31 mouse cellular contexts compared by ENCODE assay signal in genomic region chr4:23607348-23607747, GRCm38 (mm10).
DNase-seq lines count a peak whose midpoint lies in the region; ATAC-seq and TF ChIP-seq lines count a peak whose summit lies in the region.
"Had no signal": no experiment of that assay in that cellular context is flagged by ENCODE, and none has a peak within 500 bp of the region (broad histone marks: within the 10 kb centered on the region; RNA-seq: fewer than 3 reads in every experiment).

No protein-coding gene starts in this region.

- TF ChIP-seq RAD21 in CH12.LX (IDR thresholded peaks at IDR 0.05; ENCODE audit: low read depth, low read length), result peak; percentile 20

- dilution Hi-C loops in CH12.LX (cut with MboI; ENCODE audit: extremely low pct_ligation_motif_present, extremely low pct_unique_long_range_greater_than_20kb, low sequenced_read_pairs), result no loop called here

- H3K36me3 ChIP-seq in midbrain, embryonic 10.5 days, result no peaks in the 10 kb centered on the region
- H3K36me3 ChIP-seq in midbrain, embryonic 15.5 days (replicated peaks), result no peaks in the 10 kb centered on the region
- H3K36me3 ChIP-seq in CH12.LX (replicated peaks in 1 of 2; ENCODE audit: control insufficient read depth in 1 of 2, insufficient read depth in 1 of 2, low read length in 1 of 2), result no peaks in the 10 kb centered on the region
- H3K36me3 ChIP-seq: embryonic facial prominence, embryonic 10.5 days; embryonic facial prominence, embryonic 15.5 days; forebrain, embryonic 12.5 days; G1E; heart, embryonic 12.5 days; limb, embryonic 12.5 days; liver, embryonic 15.5 days; neural tube, embryonic 15.5 days had no signal

- in situ Hi-C loops in CH12.LX (cut with MboI; ENCODE audit: low pct_ligation_motif_present, low pct_unique_long_range_greater_than_20kb, low sequenced_read_pairs), result no loop called here

- H3K79me2 ChIP-seq in CH12.LX (replicated peaks; ENCODE audit: control insufficient read depth, extremely low read depth, insufficient read depth, poor library complexity, severe bottlenecking), result no peaks in the 10 kb centered on the region

- DNase-seq in frontal cortex, postnatal 10 days (ENCODE audit: low spot score in 2 of 2), result no peak
- no peak for DNase-seq in midbrain, embryonic 10.5 days (ENCODE audit: low spot score)
- peak; percentile 13 for DNase-seq in CH12.LX (ENCODE audit: extremely low read depth)
- no peak for DNase-seq in embryo, embryonic 11 days
- DNase-seq: adrenal gland, postnatal 10 days; cerebellum, adult 11 months; cerebellum, adult 9-11 months; heart, adult 2 months; heart, postnatal 4 days; kidney, adult 2 months; kidney, postnatal 36 days; layer of hippocampus, postnatal 36 days; lung, embryonic 14.5 days; lung, postnatal 14 days; right cerebral cortex, adult 18-20 months; spleen, adult 18-20 months; thymus, adult 18-20 months; thymus, postnatal 25 days had no signal

- no peaks in the 10 kb centered on the region for H3K9me3 ChIP-seq in midbrain, embryonic 10.5 days (replicated peaks)
- H3K9me3 ChIP-seq in midbrain, embryonic 15.5 days, result no peaks in the 10 kb centered on the region
- no peaks in the 10 kb centered on the region for H3K9me3 ChIP-seq in CH12.LX (replicated peaks; ENCODE audit: low read length)
- H3K9me3 ChIP-seq: embryonic facial prominence, embryonic 10.5 days; embryonic facial prominence, embryonic 15.5 days; forebrain, embryonic 12.5 days; G1E; heart, embryonic 12.5 days; limb, embryonic 12.5 days; liver, embryonic 15.5 days; neural tube, embryonic 15.5 days had no signal

- H3K4me1 ChIP-seq in midbrain, embryonic 10.5 days, result peaks cover 34% of the 10 kb centered on the region
- peaks cover 11% of the 10 kb centered on the region for H3K4me1 ChIP-seq in midbrain, embryonic 15.5 days
- H3K4me1 ChIP-seq in CH12.LX (ENCODE audit: control insufficient read depth in 1 of 2, insufficient read depth in 2 of 2), result 0 out of 4 replicates have a peak, but pooled peaks cover 0 to 5% of the 10 kb centered on the region in 2 experiments
- peaks cover 1% of the 10 kb centered on the region; the same call in 1 of the 2 replicates for H3K4me1 ChIP-seq in cortical plate, adult 2 months (ENCODE audit: control insufficient read depth, insufficient read depth, low read length)
- H3K4me1 ChIP-seq: embryonic facial prominence, embryonic 10.5 days; embryonic facial prominence, embryonic 15.5 days; heart, embryonic 12.5 days; limb, embryonic 12.5 days; liver, embryonic 15.5 days had no signal

- no peak for TF ChIP-seq EP300 in CH12.LX (IDR thresholded peaks at IDR 0.05; ENCODE audit: low read length)

- no peaks in the 10 kb centered on the region for H3K27me3 ChIP-seq in midbrain, embryonic 10.5 days (ENCODE audit: low read depth, poor library complexity, severe bottlenecking)
- H3K27me3 ChIP-seq in midbrain, embryonic 15.5 days (replicated peaks), result no peaks in the 10 kb centered on the region
- no peaks in the 10 kb centered on the region for H3K27me3 ChIP-seq in CH12.LX (replicated peaks)
- H3K27me3 ChIP-seq: embryonic facial prominence, embryonic 15.5 days; forebrain, embryonic 12.5 days; heart, embryonic 12.5 days; limb, embryonic 12.5 days; liver, embryonic 15.5 days; neural tube, embryonic 15.5 days had no signal

- H3K4me2 ChIP-seq in midbrain, embryonic 15.5 days, result no peak overlapping the region
- no peak overlapping the region for H3K4me2 ChIP-seq in CH12.LX (ENCODE audit: insufficient read depth, low read depth, poor library complexity, severe bottlenecking)
- H3K4me2 ChIP-seq: embryonic facial prominence, embryonic 15.5 days; forebrain, embryonic 12.5 days; heart, embryonic 12.5 days; hindbrain, embryonic 14.5 days; limb, embryonic 12.5 days; liver, embryonic 15.5 days; lung, embryonic 14.5 days; neural tube, embryonic 15.5 days had no signal

- peak overlapping the region; percentile 67 for H3K27ac ChIP-seq in midbrain, embryonic 10.5 days (replicated peaks)
- no peak overlapping the region for H3K27ac ChIP-seq in midbrain, embryonic 15.5 days
- no peak overlapping the region for H3K27ac ChIP-seq in CH12.LX (ENCODE audit: insufficient read depth, low read depth)
- H3K27ac ChIP-seq in cortical plate, adult 2 months (ENCODE audit: insufficient read depth, low read length), result no peak overlapping the region
- H3K27ac ChIP-seq: embryonic facial prominence, embryonic 10.5 days; embryonic facial prominence, embryonic 15.5 days; forebrain, embryonic 12.5 days; heart, adult 2 months; hindbrain, embryonic 14.5 days; limb, embryonic 12.5 days; liver, embryonic 15.5 days; neural tube, embryonic 15.5 days had no signal

- H3K9ac ChIP-seq in midbrain, embryonic 15.5 days, result no peak overlapping the region
- H3K9ac ChIP-seq in CH12.LX (ENCODE audit: insufficient read depth, low read depth), result no peak overlapping the region
- H3K9ac ChIP-seq: embryonic facial prominence, embryonic 15.5 days; forebrain, embryonic 12.5 days; heart, embryonic 12.5 days; hindbrain, embryonic 14.5 days; limb, embryonic 12.5 days; liver, embryonic 15.5 days; lung, embryonic 14.5 days; neural tube, embryonic 15.5 days had no signal

- peak in 1 of 2 experiments; percentile 23; a peak in 2 of 4 replicates for TF ChIP-seq CTCF in CH12.LX (conservative IDR thresholded peaks at IDR 0.05 in 1 of 2, IDR thresholded peaks at IDR 0.05 in 1 of 2; ENCODE audit: low read depth in 2 of 2, low read length in 2 of 2)
- peak; percentile 19; the same call in 1 of the 2 replicates for TF ChIP-seq CTCF in cortical plate, adult 2 months (IDR thresholded peaks at IDR 0.05; ENCODE audit: extremely low read depth, insufficient read depth, low read length)

- no peak for TF ChIP-seq POLR2A in CH12.LX (IDR thresholded peaks at IDR 0.05; ENCODE audit: low read depth, low read length)
- TF ChIP-seq POLR2A in cortical plate, adult 2 months (IDR thresholded peaks at IDR 0.05; ENCODE audit: extremely low read depth, insufficient read depth, low read length), result no peak

- H3K4me3 ChIP-seq in midbrain, embryonic 10.5 days, result no peak overlapping the region
- no peak overlapping the region for H3K4me3 ChIP-seq in midbrain, embryonic 15.5 days
- H3K4me3 ChIP-seq in CH12.LX (replicated peaks in 1 of 3; ENCODE audit: low read depth in 2 of 3, low read length in 2 of 3, poor library complexity in 1 of 3), result no peak overlapping the region
- no peak overlapping the region for H3K4me3 ChIP-seq in cortical plate, adult 2 months (ENCODE audit: insufficient read depth, low read length)
- H3K4me3 ChIP-seq: embryonic facial prominence, embryonic 10.5 days; embryonic facial prominence, embryonic 15.5 days; forebrain, embryonic 12.5 days; heart, adult 2 months; heart, embryonic 12.5 days; limb, embryonic 12.5 days; liver, embryonic 15.5 days; neural tube, embryonic 15.5 days had no signal

- 60% methylated on average over 3 of the region's 3 CpGs for whole genome bisulfite sequencing in midbrain, embryonic 10.5 days
- WGBS in midbrain, embryonic 15.5 days, result 60% methylated on average over 3 of the region's 3 CpGs

- peak; percentile 92 for ATAC-seq in frontal cortex, adult (ENCODE audit: low TSS enrichment)
- ATAC-seq in midbrain, embryonic 15.5 days (replicated peaks), result no peak
- ATAC-seq: inflammation-experienced regulatory T-cells, adult 6 months had no signal

TF ChIP-seq in CH12.LX, 34 proteins besides CTCF, POLR2A, EP300 and RAD21:
- TF ChIP-seq E2F4 (IDR thresholded peaks at IDR 0.05; ENCODE audit: insufficient replicate concordance, low read depth, low read length) (no peak), NELFE (IDR thresholded peaks at IDR 0.05; ENCODE audit: low read depth, low read length) (no peak), ELF1 (IDR thresholded peaks at IDR 0.05; ENCODE audit: low read depth, low read length) (no peak), HCFC1 (IDR thresholded peaks at IDR 0.05; ENCODE audit: low read depth, low read length) (no peak), MEF2A (IDR thresholded peaks at IDR 0.05; ENCODE audit: borderline replicate concordance, low read depth, low read length) (no peak), GABPA (IDR thresholded peaks at IDR 0.05; ENCODE audit: insufficient replicate concordance, low read depth, low read length) (no peak), MAX (IDR thresholded peaks at IDR 0.05; ENCODE audit: low read length) (no peak), NRF1 (IDR thresholded peaks at IDR 0.05; ENCODE audit: low read depth, low read length) (no peak), ETS1 (conservative IDR thresholded peaks at IDR 0.05; ENCODE audit: low read depth, low read length) (no peak), PAX5 (IDR thresholded peaks at IDR 0.05; ENCODE audit: low read length) (no peak), TBP (conservative IDR thresholded peaks at IDR 0.05; ENCODE audit: low read depth, low read length) (no peak), BHLHE40 (IDR thresholded peaks at IDR 0.05; ENCODE audit: low read depth, low read length) (no peak), CHD1 (IDR thresholded peaks at IDR 0.05; ENCODE audit: low read depth, low read length) (no peak), CHD2 (IDR thresholded peaks at IDR 0.05; ENCODE audit: low read length) (no peak), USF2 (conservative IDR thresholded peaks at IDR 0.05; ENCODE audit: low read depth, low read length) (no peak), USF1 (IDR thresholded peaks at IDR 0.05; ENCODE audit: low read depth, low read length) (no peak), TCF12 (IDR thresholded peaks at IDR 0.05; ENCODE audit: low read depth, low read length) (no peak)
